Mouse (Mus musculus) hindbrain, embryonic 15.5 days (tissue): Measurements from ENCODE around the gene Fnbp4. TPM values are rescaled to one million over a fixed set of nuclear protein-coding genes. Genes with fewer than 3 reads are reported as not detected.
"Not testable (repeated sequence)": the region's sequence is repeated elsewhere in the genome, so short reads cannot be mapped to it uniquely, and the experiment has no call there.

Source experiments
- ATAC-seq: fragments of 200-750 bp; cut with Nextera tagmentation; 2 replicates; pipeline ENCODE4 v1.8.0; 2017; ENCODE audit warnings: low read depth, moderate number of reproducible peaks, moderate TSS enrichment; ENCODE audit not compliant: low FRiP score
- H3K27ac ChIP-seq: fragments of 300-500 bp; sonication (generic); replicated peaks from 2 replicates; pipeline ENCODE4 v1.5.1; 2015; ENCODE audit warnings: mild to moderate bottlenecking, inconsistent platforms
- H3K27me3 ChIP-seq: fragments of 300-500 bp; sonication (generic); 2 replicates; pipeline ENCODE4 v1.6.1; 2015; ENCODE audit warnings: control low read depth, inconsistent platforms
- H3K36me3 ChIP-seq: fragments of 300-500 bp; sonication (generic); 2 replicates; pipeline ENCODE4 v1.6.1; 2015; ENCODE audit warnings: control low read depth, inconsistent platforms
- H3K4me1 ChIP-seq: fragments of 300-500 bp; sonication (generic); replicated peaks from 2 replicates; pipeline ENCODE4 v1.6.1; 2015; ENCODE audit warnings: control low read depth, inconsistent platforms
- H3K4me2 ChIP-seq: fragments of 300-500 bp; sonication (generic); 2 replicates; pipeline ENCODE4 v1.6.1; 2015; ENCODE audit warnings: moderate library complexity, mild to moderate bottlenecking, inconsistent platforms
- H3K4me3 ChIP-seq: fragments of 300-500 bp; sonication (generic); 2 replicates; pipeline ENCODE4 v1.5.1; 2015; ENCODE audit warnings: mild to moderate bottlenecking, inconsistent platforms
- H3K9ac ChIP-seq: fragments of 300-500 bp; sonication (generic); 2 replicates; pipeline ENCODE4 v1.6.1; 2015; ENCODE audit warnings: inconsistent platforms
- H3K9me3 ChIP-seq: fragments of 300-500 bp; sonication (generic); 2 replicates; pipeline ENCODE4 v1.6.1; 2016; ENCODE audit warnings: control low read depth, inconsistent platforms
- WGBS: fragments of 180-500 bp; shearing (Covaris S2); methylation state at CpG from one replicate; pipeline ENCODE4 v1.1.7; 2015; 5-methylcytosine and 5-hydroxymethylcytosine counted together
- polyA plus RNA-seq: library from polyadenylated mRNA; unstranded; fragments of >200 nt; fragmentation: Nextera tagmentation; extraction: Ambion mirVana; gene quantifications from 2 replicates; pipeline ENCODE4 v1.2.1, GENCODE M21; 2015

The Fnbp4 gene
- polyA plus RNA-seq, 1 experiment from 2014 or later = 95.7 TPM

GRCm38 (mm10) chr2:90788126-90788525, 43.0 kb downstream of the Fnbp4 start:
- H3K4me1 ChIP-seq = peaks cover 5% of the 10 kb centered on the region
- H3K27ac ChIP-seq = no peak overlapping the region
- no peak overlapping the region for H3K9ac ChIP-seq
- ATAC-seq = no peak
- 87% methylated on average over 2 of the region's 2 CpGs for WGBS
- no peaks in the 10 kb centered on the region for H3K9me3 ChIP-seq
- H3K4me3 ChIP-seq = no peak overlapping the region
- peaks cover 7% of the 10 kb centered on the region; the same call in 1 of the 2 replicates for H3K27me3 ChIP-seq
- H3K4me2 ChIP-seq = no peak overlapping the region
- no peaks in the 10 kb centered on the region for H3K36me3 ChIP-seq

GRCm38 (mm10) chr2:90808241-90809126, 63.3 kb downstream of the Fnbp4 start:
- 88% methylated on average over 6 of the region's 6 CpGs for WGBS
- Histone ChIP-seq H3K4me2 (no peak overlapping the region), H3K4me1 (no peaks in the 10 kb centered on the region), H3K9me3 (no peaks in the 10 kb centered on the region), H3K27me3 (no peaks in the 10 kb centered on the region), H3K36me3 (no peaks in the 10 kb centered on the region), H3K27ac (no peak overlapping the region), H3K4me3 (no peak overlapping the region), H3K9ac (no peak overlapping the region)
- no peak for ATAC-seq

- Histone ChIP-seq H3K9me3 (no peaks in the 10 kb centered on the region), H3K4me2 (no peak overlapping the region), H3K27ac (no peak overlapping the region), H3K27me3 (no peaks in the 10 kb centered on the region), H3K9ac (no peak overlapping the region), H3K4me3 (no peak overlapping the region), H3K36me3 (no peaks in the 10 kb centered on the region), H3K4me1 (no peaks in the 10 kb centered on the region)
- 88% methylated on average over 8 of the region's 8 CpGs for WGBS
- ATAC-seq = no peak
Measured at GRCm38 (mm10) chr2:90810751-90811150, 65.6 kb downstream of the Fnbp4 start.

DNA sequence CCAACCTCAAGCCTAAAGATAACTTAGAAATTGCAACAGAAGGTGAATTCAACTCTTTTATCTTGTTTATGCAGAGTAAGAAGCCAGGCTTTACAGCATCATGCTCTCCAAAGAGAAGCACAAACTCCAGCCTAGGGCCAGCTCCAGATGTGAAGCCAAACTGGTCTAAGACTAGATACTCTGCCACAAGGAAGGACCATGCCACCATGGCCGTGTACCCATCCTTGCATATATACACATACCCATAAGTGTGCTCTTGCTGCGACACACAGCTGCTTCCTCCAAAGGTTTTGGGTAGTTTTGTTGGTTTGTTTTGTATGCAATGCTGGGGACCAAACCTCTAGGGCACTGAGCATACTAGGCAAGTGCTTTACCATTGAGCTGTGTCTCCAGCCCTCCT, 70.1 kb downstream of the Fnbp4 start:
- H3K36me3 ChIP-seq = no peaks in the 10 kb centered on the region
- WGBS = 87% methylated on average over 2 of the region's 2 CpGs
- H3K27ac ChIP-seq = no peak overlapping the region
- H3K9me3 ChIP-seq = no peaks in the 10 kb centered on the region
- no peak overlapping the region for H3K4me3 ChIP-seq
- H3K4me2 ChIP-seq = no peak overlapping the region
- no peaks in the 10 kb centered on the region for H3K27me3 ChIP-seq
- H3K9ac ChIP-seq = no peak overlapping the region
- ATAC-seq = no peak
- no peaks in the 10 kb centered on the region for H3K4me1 ChIP-seq

DNA sequence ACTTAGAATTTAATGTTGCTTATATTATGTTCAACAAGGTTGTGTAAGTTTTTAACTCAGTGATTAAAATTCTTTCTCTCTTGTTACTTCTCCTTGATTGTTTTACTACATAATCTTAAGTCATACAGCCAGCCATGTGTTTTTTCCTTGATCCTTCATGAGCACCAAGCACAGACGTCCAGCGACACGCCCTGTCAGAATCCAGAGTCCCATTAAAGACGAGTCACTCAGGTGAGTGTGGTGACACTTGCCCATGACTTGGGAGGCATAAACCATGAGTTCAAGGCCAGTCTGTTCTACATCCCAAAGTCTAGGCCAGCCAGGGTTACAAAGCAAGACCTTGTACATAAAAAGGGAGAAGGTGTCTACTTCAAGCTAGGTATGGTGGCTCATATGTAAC, 71.0 kb downstream of the Fnbp4 start:
- Histone ChIP-seq H3K27me3 (no peaks in the 10 kb centered on the region), H3K36me3 (no peaks in the 10 kb centered on the region), H3K4me3 (no peak overlapping the region), H3K4me1 (no peaks in the 10 kb centered on the region), H3K9ac (no peak overlapping the region), H3K9me3 (no peaks in the 10 kb centered on the region), H3K4me2 (no peak overlapping the region), H3K27ac (no peak overlapping the region)
- 89% methylated on average over 4 of the region's 4 CpGs for WGBS
- ATAC-seq = no peak

- no peak for ATAC-seq
- no peak overlapping the region for H3K27ac ChIP-seq
- no peak overlapping the region for H3K4me2 ChIP-seq
- H3K9ac ChIP-seq = no peak overlapping the region
- no peaks in the 10 kb centered on the region for H3K36me3 ChIP-seq
- no peaks in the 10 kb centered on the region for H3K27me3 ChIP-seq
- no peak overlapping the region for H3K4me3 ChIP-seq
- H3K4me1 ChIP-seq = no peaks in the 10 kb centered on the region
- no peaks in the 10 kb centered on the region for H3K9me3 ChIP-seq
- 88% methylated on average over 3 of the region's 3 CpGs for WGBS
Measured at GRCm38 (mm10) chr2:90818710-90819109, 73.5 kb downstream of the Fnbp4 start.

- no peak for ATAC-seq
- Histone ChIP-seq H3K36me3 (no peaks in the 10 kb centered on the region), H3K27ac (no peak overlapping the region), H3K4me2 (no peak overlapping the region), H3K9me3 (no peaks in the 10 kb centered on the region), H3K27me3 (no peaks in the 10 kb centered on the region), H3K9ac (no peak overlapping the region), H3K4me3 (no peak overlapping the region), H3K4me1 (no peaks in the 10 kb centered on the region)
- WGBS = 76% methylated on average over 3 of the region's 3 CpGs
Measured at GRCm38 (mm10) chr2:90820894-90821293, 75.7 kb downstream of the Fnbp4 start.

DNA sequence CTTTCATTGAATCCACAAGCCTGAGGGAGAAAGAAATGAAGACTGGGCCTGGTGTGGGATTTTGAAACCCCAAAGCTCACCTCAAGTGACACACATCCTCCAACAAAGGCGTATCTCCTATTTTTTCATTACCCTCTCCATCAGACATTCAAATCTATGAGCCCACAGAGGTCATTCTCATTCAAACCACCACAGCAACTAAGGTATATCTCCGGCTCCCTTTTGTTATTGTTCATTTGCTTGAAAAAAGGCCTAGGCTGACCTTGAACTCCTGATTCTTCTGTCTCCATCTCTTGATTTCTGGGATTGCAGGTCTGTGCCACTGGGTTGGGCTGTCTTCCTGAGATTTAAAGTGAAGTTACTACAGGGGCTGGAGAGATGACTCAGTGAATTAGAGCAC, 77.8 kb downstream of the Fnbp4 start:
- H3K4me1 ChIP-seq = no peaks in the 10 kb centered on the region
- H3K9ac ChIP-seq = no peak overlapping the region
- H3K4me3 ChIP-seq = no peak overlapping the region
- H3K4me2 ChIP-seq = no peak overlapping the region
- no peaks in the 10 kb centered on the region for H3K9me3 ChIP-seq
- ATAC-seq = no peak
- H3K27ac ChIP-seq = no peak overlapping the region
- WGBS = 78% methylated on average over 2 of the region's 2 CpGs
- no peaks in the 10 kb centered on the region for H3K36me3 ChIP-seq
- H3K27me3 ChIP-seq = no peaks in the 10 kb centered on the region

DNA sequence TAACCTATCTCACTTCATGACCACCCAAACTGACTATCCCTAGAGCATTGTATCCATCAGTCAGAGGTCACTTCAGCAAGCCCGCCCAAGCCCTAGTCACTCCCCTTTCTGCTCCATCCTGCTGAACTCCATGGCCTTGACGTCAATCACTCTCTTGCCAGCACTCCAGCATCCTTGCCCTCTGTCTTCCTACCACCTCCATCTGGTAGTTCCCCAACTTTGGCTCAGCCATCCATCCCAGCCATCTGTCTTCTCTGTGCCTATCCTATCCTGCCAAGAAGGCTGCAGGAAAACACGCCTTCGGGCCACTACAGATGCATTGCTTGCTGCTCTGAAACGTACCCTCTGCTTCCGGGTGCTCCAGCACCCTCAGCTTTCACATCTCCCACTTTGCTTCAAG, 78.6 kb downstream of the Fnbp4 start:
- WGBS = 76% methylated on average over 6 of the region's 6 CpGs
- Histone ChIP-seq H3K4me1 (no peaks in the 10 kb centered on the region), H3K9me3 (no peaks in the 10 kb centered on the region), H3K4me3 (no peak overlapping the region), H3K4me2 (no peak overlapping the region), H3K27ac (no peak overlapping the region), H3K27me3 (no peaks in the 10 kb centered on the region), H3K36me3 (no peaks in the 10 kb centered on the region), H3K9ac (no peak overlapping the region)
- peak; percentile 71 for ATAC-seq

DNA sequence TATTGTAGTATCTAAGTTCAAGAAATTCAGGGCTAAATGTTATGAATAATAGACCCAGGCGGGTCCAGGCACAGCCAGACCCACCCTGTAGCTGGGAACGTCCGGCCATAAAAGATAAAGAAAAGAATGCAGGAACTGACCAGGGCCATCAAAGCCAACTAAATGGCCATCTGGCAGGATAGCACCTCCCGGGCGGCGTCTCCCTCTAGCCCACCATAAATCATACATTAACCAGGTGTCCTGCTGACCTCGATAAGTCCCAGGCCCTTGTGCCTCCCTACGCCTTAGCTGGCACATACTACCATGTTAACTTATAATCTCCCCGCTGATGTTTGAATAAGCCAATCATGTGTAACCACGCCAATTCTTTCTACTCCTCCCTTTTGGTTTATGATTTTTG, 79.4 kb downstream of the Fnbp4 start:
- H3K27me3 ChIP-seq, H3K36me3 ChIP-seq, H3K4me3 ChIP-seq, H3K4me1 ChIP-seq, H3K27ac ChIP-seq, H3K9ac ChIP-seq, ATAC-seq, H3K9me3 ChIP-seq, H3K4me2 ChIP-seq: not testable (repeated sequence)
- 83% methylated on average over 10 of the region's 10 CpGs for WGBS

DNA sequence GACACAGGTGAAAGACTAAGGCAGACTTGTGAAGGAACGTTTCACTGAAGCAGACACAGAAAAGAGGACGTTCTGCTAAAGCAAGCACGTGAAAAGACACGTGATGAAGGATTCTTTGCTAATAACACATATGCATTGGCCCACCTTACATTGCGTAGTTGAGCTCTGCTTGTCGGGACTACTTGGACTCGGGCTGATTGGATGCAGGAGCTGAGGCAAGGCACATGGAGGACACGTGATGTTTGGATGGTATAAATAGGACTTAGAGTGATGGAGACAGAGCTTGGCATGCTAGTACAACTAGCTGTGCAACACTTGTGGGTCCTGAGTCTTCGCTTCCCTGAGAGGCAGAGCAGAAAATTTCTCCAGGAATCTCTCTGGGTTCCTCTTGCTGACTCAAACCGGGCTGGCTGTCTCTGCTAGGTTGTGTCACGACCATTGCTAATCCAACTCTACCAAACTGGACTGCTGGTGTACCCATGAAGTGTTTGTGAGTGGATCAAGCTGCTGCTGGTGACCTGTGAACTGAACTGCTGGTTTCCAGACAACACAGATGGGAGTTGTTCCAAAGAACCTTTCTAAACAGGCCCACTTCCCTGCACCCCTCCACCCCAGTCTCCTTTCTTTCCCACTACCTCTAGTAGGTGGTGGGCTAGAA, 80.5 kb downstream of the Fnbp4 start:
- no peak overlapping the region for H3K4me2 ChIP-seq
- WGBS = 90% methylated on average over 11 of the region's 11 CpGs
- no peaks in the 10 kb centered on the region for H3K4me1 ChIP-seq
- no peak overlapping the region for H3K4me3 ChIP-seq
- no peak for ATAC-seq
- no peak overlapping the region for H3K27ac ChIP-seq
- H3K36me3 ChIP-seq = no peaks in the 10 kb centered on the region
- no peaks in the 10 kb centered on the region for H3K27me3 ChIP-seq
- no peaks in the 10 kb centered on the region for H3K9me3 ChIP-seq
- no peak overlapping the region for H3K9ac ChIP-seq

DNA sequence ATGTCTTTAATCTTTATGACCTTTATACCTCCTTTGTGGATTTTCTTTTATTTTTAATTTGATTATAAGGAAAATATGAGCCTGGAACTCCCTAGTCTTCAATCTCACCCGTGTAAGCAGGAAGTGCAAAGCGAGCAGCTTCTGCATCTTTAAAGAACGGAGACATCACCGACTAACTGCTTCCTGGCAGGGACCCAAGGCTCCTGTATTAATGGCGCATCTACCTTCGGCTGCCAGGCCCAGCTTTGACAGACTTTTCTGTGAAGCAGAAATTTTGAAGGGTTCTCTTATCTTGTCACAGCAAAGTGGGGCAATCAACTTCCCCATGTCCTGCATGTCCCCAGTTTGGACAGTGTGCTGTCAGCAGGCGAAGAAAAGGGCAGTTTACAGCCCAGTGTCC, 83.6 kb downstream of the Fnbp4 start:
- WGBS = 75% methylated on average over 7 of the region's 7 CpGs
- no peak for ATAC-seq

More for the DNA sequence above, 83.6 kb downstream of the Fnbp4 start:
- Histone ChIP-seq H3K4me3 (no peak overlapping the region), H3K4me2 (no peak overlapping the region), H3K36me3 (no peaks in the 10 kb centered on the region), H3K9ac (no peak overlapping the region), H3K27ac (no peak overlapping the region), H3K27me3 (no peaks in the 10 kb centered on the region), H3K4me1 (no peaks in the 10 kb centered on the region), H3K9me3 (no peaks in the 10 kb centered on the region)
